Mouse (Mus musculus) intestine, postnatal 0 days (tissue): Measurements from ENCODE around the gene Gng2. TPM values are rescaled to one million over a fixed set of nuclear protein-coding genes. Genes with fewer than 3 reads are reported as not detected.
A peak's percentile ranks its signal among the peaks of the same experiment; 100 is the strongest.

ENCODE experiments used
- ATAC-seq: fragments of 200-750 bp; cut with Nextera tagmentation; 2 replicates; pipeline ENCODE4 v1.8.0; 2017; ENCODE audit warnings: mild to moderate bottlenecking, moderate TSS enrichment, moderate library complexity
- H3K27ac ChIP-seq: fragments of 300-500 bp; sonication (generic); 2 replicates; pipeline ENCODE4 v1.5.1; 2014; ENCODE audit warnings: mild to moderate bottlenecking, low read depth, low read length, moderate library complexity
- H3K27me3 ChIP-seq: fragments of 300-500 bp; sonication (generic); replicated peaks from 2 replicates; pipeline ENCODE4 v1.6.1; 2014; ENCODE audit warnings: low read length, mixed read lengths; ENCODE audit not compliant: control insufficient read depth, insufficient read depth
- H3K36me3 ChIP-seq: fragments of 300-500 bp; sonication (generic); 2 replicates; pipeline ENCODE4 v1.6.1; 2014; ENCODE audit warnings: mild to moderate bottlenecking, moderate library complexity; ENCODE audit not compliant: control insufficient read depth, insufficient read depth
- H3K4me1 ChIP-seq: fragments of 300-500 bp; sonication (generic); replicated peaks from 2 replicates; pipeline ENCODE4 v1.6.1; 2014; ENCODE audit warnings: antibody characterized with exemption, low read length, mixed read lengths; ENCODE audit not compliant: control insufficient read depth, insufficient read depth
- H3K4me2 ChIP-seq: fragments of 300-500 bp; sonication (generic); replicated peaks from 2 replicates; pipeline ENCODE4 v1.6.1; 2014; ENCODE audit warnings: low read depth, mild to moderate bottlenecking, moderate library complexity
- H3K4me3 ChIP-seq: fragments of 300-500 bp; sonication (generic); 2 replicates; pipeline ENCODE4 v1.5.1; 2014; ENCODE audit warnings: low read depth, low read length
- H3K9ac ChIP-seq: fragments of 300-500 bp; sonication (generic); 2 replicates; pipeline ENCODE4 v1.6.1; 2014; ENCODE audit warnings: mild to moderate bottlenecking, low read depth, low read length
- H3K9me3 ChIP-seq: fragments of 300-500 bp; sonication (generic); 2 replicates; pipeline ENCODE4 v1.6.1; 2016; ENCODE audit warnings: mixed run types; ENCODE audit not compliant: control insufficient read depth
- CTCF ChIP-seq: sonication (generic); IDR thresholded peaks from 2 replicates; pipeline ENCODE4 v1.5.1; 2016; ENCODE audit warnings: low read depth, mild to moderate bottlenecking, control low read depth, antibody characterized with exemption, moderate library complexity
- WGBS: fragments of 180-500 bp; shearing (Covaris S2); extraction: QIAGEN DNeasy Blood & Tissue Kit; methylation state at CpG from one replicate; pipeline ENCODE4 v1.1.7; 2014; 5-methylcytosine and 5-hydroxymethylcytosine counted together
- polyA plus RNA-seq: library from polyadenylated mRNA; unstranded; fragments of >200 nt; fragmentation: Nextera tagmentation; extraction: Ambion mirVana; gene quantifications from 2 replicates; pipeline ENCODE4 v1.2.1, GENCODE M21; 2015

Gng2 gene
- polyA plus RNA-seq, 1 experiment from 2014 or later = 22.2 TPM

DNA sequence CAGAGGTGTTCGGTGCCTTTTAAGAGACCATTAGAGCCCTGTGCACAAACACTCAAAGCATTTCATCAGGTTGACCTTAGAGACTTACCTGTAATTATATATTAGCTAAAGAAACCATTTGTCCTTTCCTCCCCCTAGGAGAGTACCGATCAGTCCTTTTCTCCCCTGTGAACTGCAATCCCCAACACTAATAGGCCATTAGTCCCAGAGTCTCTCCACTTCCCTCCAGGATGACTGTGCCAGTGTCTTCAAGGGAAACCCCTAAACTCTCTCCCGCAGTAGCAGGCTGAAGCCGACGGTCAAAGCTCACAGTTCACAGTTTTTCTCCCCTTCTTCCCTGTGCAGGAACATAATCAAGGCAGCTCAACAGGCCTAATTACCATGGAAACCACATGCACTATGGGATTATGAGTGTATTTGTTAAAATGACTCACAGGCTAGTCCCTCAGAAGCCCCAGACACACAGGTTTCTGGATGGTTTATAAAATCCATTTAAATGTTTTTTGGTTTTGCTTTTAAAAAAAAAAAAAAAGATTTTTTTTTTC lies 13.4 kb downstream of the Gng2 start:
- Histone ChIP-seq H3K9me3 (no peaks in the 10 kb centered on the region), H3K27ac (no peak overlapping the region), H3K9ac (no peak overlapping the region), H3K27me3 (no peaks in the 10 kb centered on the region), H3K36me3 (no peaks in the 10 kb centered on the region), H3K4me2 (no peak overlapping the region), H3K4me1 (peaks cover 7% of the 10 kb centered on the region), H3K4me3 (no peak overlapping the region)
- 38% methylated on average over 5 of the region's 5 CpGs for WGBS
- ATAC-seq = peak; percentile 78
- TF ChIP-seq CTCF = no peak

DNA sequence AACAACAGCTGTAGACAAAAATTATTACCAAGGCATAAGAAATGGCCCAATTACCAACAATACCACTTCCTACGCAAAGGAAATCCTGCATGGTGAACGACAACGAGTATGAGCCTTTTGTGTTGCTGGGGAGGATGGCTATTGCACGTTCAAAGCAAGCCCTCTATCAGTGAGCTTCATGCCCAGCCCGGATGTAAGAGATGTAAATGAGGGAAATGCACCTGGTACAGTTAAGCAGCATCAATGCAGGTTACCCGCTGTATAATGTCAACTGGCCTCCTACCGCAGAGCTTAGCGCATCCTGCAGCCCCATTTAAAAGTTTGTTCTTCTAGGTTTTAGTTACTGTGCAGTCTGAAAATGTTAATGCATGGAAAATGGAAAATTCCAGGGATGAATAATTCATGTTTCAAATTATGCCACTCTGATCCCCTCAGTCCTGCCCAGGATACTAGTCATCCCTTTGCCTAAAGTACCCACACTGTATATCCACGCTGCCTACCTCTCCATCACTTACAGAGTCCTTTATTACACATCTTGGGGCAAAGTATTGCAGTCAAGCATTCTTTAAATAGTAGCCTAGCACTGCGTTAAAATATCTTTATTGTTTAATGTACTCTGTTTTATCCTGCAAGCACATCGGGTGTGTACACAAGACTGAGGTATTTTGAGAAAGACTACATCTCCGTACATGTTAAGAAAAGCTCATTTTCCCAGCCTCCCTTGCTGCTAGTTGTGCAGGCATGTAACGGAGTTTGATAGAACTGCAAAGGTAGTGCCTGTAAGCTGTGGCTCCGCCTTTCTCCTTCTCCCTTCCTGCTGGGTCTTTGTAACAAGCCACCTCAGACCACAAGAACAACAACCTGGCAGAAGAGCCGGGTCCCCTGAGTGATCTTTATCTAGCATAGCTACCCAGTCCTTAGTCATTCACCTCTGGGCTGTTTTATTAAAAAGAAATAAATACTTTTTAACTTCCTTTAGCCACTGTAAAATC lies 15.2 kb downstream of the Gng2 start:
- Histone ChIP-seq H3K9ac (no peak overlapping the region), H3K4me1 (peaks cover 7% of the 10 kb centered on the region), H3K4me3 (no peak overlapping the region), H3K4me2 (no peak overlapping the region), H3K27me3 (no peaks in the 10 kb centered on the region), H3K9me3 (no peaks in the 10 kb centered on the region), H3K27ac (no peak overlapping the region), H3K36me3 (no peaks in the 10 kb centered on the region)
- no peak for TF ChIP-seq CTCF
- WGBS = 76% methylated on average over 15 of the region's 15 CpGs
- no peak for ATAC-seq

DNA sequence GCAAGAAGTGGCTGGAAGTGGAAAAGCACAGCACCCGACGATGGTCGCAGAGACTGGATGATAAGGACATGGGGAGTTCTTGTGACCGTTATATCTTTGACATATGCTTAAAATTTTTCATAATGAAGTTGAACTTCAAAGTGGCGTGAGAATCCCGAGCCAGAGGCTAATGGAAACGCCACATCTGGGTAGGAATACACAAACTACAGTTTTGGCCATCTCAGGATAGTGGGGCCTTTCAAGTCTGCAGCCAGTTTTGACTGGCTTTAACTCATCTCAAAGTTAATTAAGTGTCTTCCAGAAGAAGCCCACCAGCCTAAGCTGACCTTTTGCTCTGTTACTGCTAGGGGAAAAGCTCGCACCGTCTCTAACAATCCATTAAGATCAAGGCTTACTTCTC lies 17.6 kb downstream of the Gng2 start:
- no peak for TF ChIP-seq CTCF
- ATAC-seq = no peak
- WGBS = 81% methylated on average over 9 of the region's 9 CpGs

DNA sequence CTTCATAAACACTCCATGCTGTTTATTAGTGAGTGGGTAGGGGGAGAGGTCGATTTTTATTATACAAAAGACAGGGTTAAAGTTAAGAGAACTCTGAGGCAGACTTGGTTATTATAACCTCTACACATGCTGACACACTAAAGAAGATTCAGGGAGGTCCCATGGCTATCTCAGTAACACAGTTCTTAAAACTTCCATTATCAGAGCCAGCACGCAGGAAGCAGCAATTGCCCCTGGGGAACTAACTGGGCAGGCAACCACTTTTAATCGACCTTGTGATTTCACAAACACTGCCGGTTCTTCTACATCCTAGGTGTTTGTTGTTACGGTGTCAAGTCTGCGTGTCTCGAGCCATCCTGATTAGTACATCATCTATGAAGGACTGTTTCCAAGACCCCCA lies 22.4 kb downstream of the Gng2 start:
- TF ChIP-seq CTCF = no peak
- WGBS = 83% methylated on average over 7 of the region's 7 CpGs
- no peak overlapping the region for H3K4me2 ChIP-seq
- no peaks in the 10 kb centered on the region for H3K27me3 ChIP-seq
- no peak overlapping the region for H3K9ac ChIP-seq
- no peak overlapping the region for H3K4me3 ChIP-seq
- H3K36me3 ChIP-seq = no peaks in the 10 kb centered on the region
- H3K4me1 ChIP-seq = no peaks in the 10 kb centered on the region
- H3K27ac ChIP-seq = no peak overlapping the region
- H3K9me3 ChIP-seq = no peaks in the 10 kb centered on the region
- no peak for ATAC-seq

More for the DNA sequence above, 17.6 kb downstream of the Gng2 start:
- no peak overlapping the region for H3K9ac ChIP-seq
- no peaks in the 10 kb centered on the region for H3K27me3 ChIP-seq
- H3K4me3 ChIP-seq = no peak overlapping the region
- H3K9me3 ChIP-seq = no peaks in the 10 kb centered on the region
- H3K36me3 ChIP-seq = no peaks in the 10 kb centered on the region
- H3K4me1 ChIP-seq = peaks cover 7% of the 10 kb centered on the region
- no peak overlapping the region for H3K4me2 ChIP-seq
- no peak overlapping the region for H3K27ac ChIP-seq

DNA sequence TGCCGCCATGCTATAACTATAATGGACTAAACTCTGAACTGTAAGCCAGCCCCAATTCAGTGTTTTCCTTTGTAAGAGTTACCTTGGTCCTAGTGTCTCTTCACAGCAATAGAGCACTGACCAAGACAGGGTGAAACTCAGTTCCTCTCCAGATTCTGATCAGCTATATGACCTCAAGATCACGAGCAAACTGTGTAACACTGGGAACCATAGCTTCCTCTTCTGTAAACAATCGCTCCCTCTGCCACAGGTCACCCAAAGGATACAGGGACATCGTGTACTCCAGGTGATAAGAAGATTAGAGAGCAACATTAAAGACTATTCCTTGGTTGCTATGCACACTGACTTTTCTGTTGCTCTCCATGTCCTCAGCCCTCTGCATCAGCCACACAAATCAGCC lies 26.6 kb downstream of the Gng2 start:
- no peak for TF ChIP-seq CTCF
- no peak overlapping the region for H3K4me2 ChIP-seq
- WGBS = 58% methylated on average over 4 of the region's 4 CpGs
- H3K9ac ChIP-seq = no peak overlapping the region
- no peaks in the 10 kb centered on the region for H3K36me3 ChIP-seq
- peak; percentile 43; the same call in 1 of the 2 replicates for ATAC-seq
- no peak overlapping the region for H3K4me3 ChIP-seq
- H3K4me1 ChIP-seq = no peaks in the 10 kb centered on the region
- no peak overlapping the region for H3K27ac ChIP-seq
- H3K9me3 ChIP-seq = no peaks in the 10 kb centered on the region
- H3K27me3 ChIP-seq = no peaks in the 10 kb centered on the region

DNA sequence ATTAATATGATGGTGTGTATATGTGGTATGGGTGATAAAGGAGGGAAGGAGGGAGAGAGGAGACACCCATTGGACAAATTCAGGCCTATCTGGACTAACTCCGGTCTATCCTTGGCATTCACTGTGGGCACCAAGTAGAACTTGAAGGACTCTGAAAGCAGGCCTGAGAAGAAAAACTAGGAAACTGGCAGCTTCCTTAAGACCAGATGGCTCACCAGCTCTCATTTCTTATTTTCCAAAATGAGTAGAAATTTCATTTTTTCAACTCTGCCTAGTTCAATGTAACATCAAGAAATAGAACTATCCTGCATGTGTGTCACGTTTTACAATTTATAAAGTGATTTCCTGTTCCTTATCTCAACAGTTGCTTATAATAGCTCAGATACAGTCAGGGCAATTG lies 28.0 kb downstream of the Gng2 start:
- Histone ChIP-seq H3K9me3 (no peaks in the 10 kb centered on the region), H3K4me1 (no peaks in the 10 kb centered on the region), H3K4me2 (no peak overlapping the region), H3K27ac (no peak overlapping the region), H3K9ac (no peak overlapping the region), H3K4me3 (no peak overlapping the region), H3K27me3 (no peaks in the 10 kb centered on the region), H3K36me3 (no peaks in the 10 kb centered on the region)
- no peak for ATAC-seq
- WGBS = 60% methylated on average over 2 of the region's 2 CpGs
- TF ChIP-seq CTCF = no peak
